Mouse (Mus musculus): ENCODE results near the gene C1rb.

DNA sequence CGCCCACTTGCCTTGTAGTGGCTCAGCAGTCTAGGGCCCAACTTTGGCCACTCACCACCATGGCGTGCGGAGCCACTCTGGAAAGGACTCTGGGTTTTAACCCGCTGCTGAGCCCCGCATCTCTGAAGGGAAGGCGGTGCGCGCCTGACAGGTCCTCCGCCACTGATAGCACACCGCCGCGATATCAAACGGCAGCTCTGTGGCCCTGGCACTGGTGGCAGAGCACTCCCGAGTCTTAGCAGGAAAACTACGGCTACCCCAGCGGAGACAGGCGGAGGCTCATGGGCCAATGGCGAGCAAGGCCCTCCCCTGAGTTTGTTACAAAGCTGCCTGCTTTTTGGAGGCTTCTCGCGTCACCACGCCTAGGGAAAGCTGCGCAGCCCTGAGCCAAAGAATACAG, 17.3 kb upstream of the C1rb start:
- TF ChIP-seq POLR2A (IDR thresholded peaks at IDR 0.05; ENCODE audit: low read depth, low read length) = no peak
- no peak for TF ChIP-seq CTCF (conservative IDR thresholded peaks at IDR 0.05 in 1 of 2, IDR thresholded peaks at IDR 0.05 in 1 of 2; ENCODE audit: low read depth in 2 of 2, low read length in 2 of 2)
